Mouse (Mus musculus) liver, postnatal 0 days (tissue): ENCODE measurements at regions not wholly inside any gene's neighbourhood (a gene's known extent, or its start where the extent isn't known, plus 50 kb on each side); places are given as distances from the start of the nearest gene placed in this dataset.

Experiments
- ATAC-seq: fragments of 200-750 bp; cut with Nextera tagmentation; 2 replicates; pipeline ENCODE4 v1.8.0; 2017; ENCODE audit warnings: mild to moderate bottlenecking, moderate library complexity
- DNase-seq: peaks from one replicate; pipeline ENCODE4 v3.0.0-alpha.2; 2016
- H3K27ac ChIP-seq: fragments of 300-500 bp; sonication (generic); 2 replicates; pipeline ENCODE4 v1.5.1; 2014; ENCODE audit warnings: antibody characterized with exemption, moderate library complexity, mild to moderate bottlenecking, low read depth
- H3K27me3 ChIP-seq: fragments of 300-500 bp; sonication (generic); 2 replicates; pipeline ENCODE4 v1.6.1; 2014; ENCODE audit warnings: low read length, control low read depth, mixed read lengths; ENCODE audit not compliant: insufficient read depth
- H3K36me3 ChIP-seq: fragments of 300-500 bp; sonication (generic); replicated peaks from 2 replicates; pipeline ENCODE4 v1.6.1; 2014; ENCODE audit warnings: mild to moderate bottlenecking, control low read depth, low read length, moderate library complexity, mixed read lengths; ENCODE audit not compliant: insufficient read depth
- H3K4me1 ChIP-seq: fragments of 300-500 bp; sonication (generic); 2 replicates; pipeline ENCODE4 v1.6.1; 2014; ENCODE audit warnings: antibody characterized with exemption, mild to moderate bottlenecking, control low read depth; ENCODE audit not compliant: insufficient read depth
- H3K4me2 ChIP-seq: fragments of 300-500 bp; sonication (generic); 2 replicates; pipeline ENCODE4 v1.6.1; 2014; ENCODE audit warnings: low read depth, mild to moderate bottlenecking, low read length, moderate library complexity, mixed read lengths
- H3K4me3 ChIP-seq: fragments of 300-500 bp; sonication (generic); 2 replicates; pipeline ENCODE4 v1.5.1; 2014; ENCODE audit warnings: low read depth, low read length
- H3K9ac ChIP-seq: fragments of 300-500 bp; sonication (generic); replicated peaks from 2 replicates; pipeline ENCODE4 v1.6.1; 2014; ENCODE audit warnings: mild to moderate bottlenecking, moderate library complexity
- H3K9me3 ChIP-seq: fragments of 300-500 bp; sonication (generic); 2 replicates; pipeline ENCODE4 v1.6.1; 2016; ENCODE audit warnings: mild to moderate bottlenecking, control low read depth, low read length, mixed read lengths
- CTCF ChIP-seq: sonication (generic); IDR thresholded peaks from 2 replicates; pipeline ENCODE4 v1.5.1; 2016; ENCODE audit warnings: antibody characterized with exemption, low read depth
- EP300 ChIP-seq: IDR thresholded peaks from 2 replicates; pipeline ENCODE4 v1.6.1; 2016; ENCODE audit warnings: antibody characterized with exemption, low read depth, mild to moderate bottlenecking
- WGBS: fragments of 180-500 bp; shearing (Covaris S2); extraction: QIAGEN DNeasy Blood & Tissue Kit; methylation state at CpG from one replicate; pipeline ENCODE4 v1.1.7; 2014; ENCODE audit not compliant: insufficient replicate concordance; 5-methylcytosine and 5-hydroxymethylcytosine counted together

DNA sequence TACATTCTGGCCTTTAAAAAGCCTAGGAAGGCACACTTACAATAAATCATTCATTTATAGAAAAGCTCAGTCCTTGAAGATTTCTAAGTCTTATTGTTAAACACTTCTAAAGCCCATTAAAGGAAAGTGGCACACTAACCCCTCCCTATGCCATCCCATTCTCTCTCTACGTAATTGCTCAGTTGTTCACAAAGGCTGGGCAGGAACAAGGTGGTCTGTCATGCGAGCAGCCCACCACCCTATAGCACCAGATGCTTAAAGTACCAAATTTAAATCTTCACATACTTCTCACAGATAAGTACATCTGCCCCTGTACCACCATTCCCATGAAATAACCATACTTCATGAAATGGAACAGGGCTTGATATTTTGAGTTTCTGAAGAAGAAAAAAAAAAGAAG, 156.1 kb upstream of the Actbl2 start:
- no peaks in the 10 kb centered on the region for H3K36me3 ChIP-seq
- ATAC-seq: no peak
- DNase-seq: no peak

DNA sequence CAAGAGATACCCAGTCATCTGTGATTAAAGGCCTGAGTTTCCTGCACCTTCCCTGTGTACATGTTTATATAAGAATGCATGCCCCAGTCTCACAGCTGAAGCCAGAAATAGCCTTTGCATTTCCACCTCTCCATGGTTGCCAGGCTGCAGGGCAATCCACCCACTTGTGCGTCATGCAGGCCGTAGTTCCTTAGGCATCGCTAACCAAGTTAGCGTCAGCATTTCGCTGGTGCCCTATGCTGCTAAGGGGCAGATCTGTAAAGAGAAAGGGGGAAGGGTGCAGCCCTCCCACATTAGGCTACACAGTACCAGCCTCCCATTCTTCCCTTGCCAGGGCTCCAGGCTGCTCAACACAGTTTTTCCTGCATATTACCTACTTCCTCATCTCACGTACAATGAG, 155.6 kb upstream of the Actbl2 start:
- DNase-seq (no peak), ATAC-seq (no peak)
- 66% methylated on average over 6 of the region's 6 CpGs for WGBS

More for the DNA sequence above, 156.1 kb upstream of the Actbl2 start:
- Histone ChIP-seq H3K4me1 (no peaks in the 10 kb centered on the region), H3K27me3 (no peaks in the 10 kb centered on the region), H3K27ac (no peak overlapping the region), H3K9me3 (no peaks in the 10 kb centered on the region), H3K9ac (no peak overlapping the region), H3K4me3 (no peak overlapping the region), H3K4me2 (no peak overlapping the region)
- TF ChIP-seq EP300: no peak
- TF ChIP-seq CTCF: no peak
- 69% methylated on average over 2 of the region's 2 CpGs for WGBS

DNA sequence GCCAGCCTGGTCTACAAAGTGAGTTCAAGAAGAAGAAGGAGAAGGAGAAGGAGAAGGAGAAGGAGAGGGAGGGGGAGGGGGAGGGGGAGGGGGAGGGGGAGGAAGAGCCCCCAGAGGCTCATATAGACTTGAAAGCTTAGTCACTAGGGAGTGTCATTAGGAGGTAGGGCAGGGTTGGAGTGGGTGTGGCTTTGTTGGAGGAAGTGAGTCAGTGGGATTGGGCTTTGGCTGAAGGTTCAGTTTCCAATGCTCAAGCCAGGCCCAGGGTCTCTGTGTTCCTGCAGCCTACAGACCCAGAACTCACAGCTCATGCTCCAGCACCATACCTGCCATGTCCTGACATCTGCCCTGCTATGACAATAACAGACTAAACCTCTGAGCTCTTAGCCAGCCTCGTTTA, 154.4 kb upstream of the Actbl2 start:
- 67% methylated on average over 1 of the region's 1 CpGs for WGBS
- Histone ChIP-seq H3K9ac (no peak overlapping the region), H3K4me2 (no peak overlapping the region), H3K4me3 (no peak overlapping the region), H3K27me3 (no peaks in the 10 kb centered on the region), H3K9me3 (no peaks in the 10 kb centered on the region), H3K27ac (no peak overlapping the region), H3K4me1 (no peaks in the 10 kb centered on the region), H3K36me3 (no peaks in the 10 kb centered on the region)
- no peak for TF ChIP-seq EP300
- no peak for TF ChIP-seq CTCF
- no peak for ATAC-seq
- DNase-seq: no peak

More for the DNA sequence above, 155.6 kb upstream of the Actbl2 start:
- Histone ChIP-seq H3K36me3 (no peaks in the 10 kb centered on the region), H3K4me2 (no peak overlapping the region), H3K27ac (no peak overlapping the region), H3K9ac (no peak overlapping the region), H3K4me3 (no peak overlapping the region), H3K9me3 (no peaks in the 10 kb centered on the region), H3K27me3 (no peaks in the 10 kb centered on the region), H3K4me1 (no peaks in the 10 kb centered on the region)
- TF ChIP-seq CTCF (no peak), EP300 (no peak)

DNA sequence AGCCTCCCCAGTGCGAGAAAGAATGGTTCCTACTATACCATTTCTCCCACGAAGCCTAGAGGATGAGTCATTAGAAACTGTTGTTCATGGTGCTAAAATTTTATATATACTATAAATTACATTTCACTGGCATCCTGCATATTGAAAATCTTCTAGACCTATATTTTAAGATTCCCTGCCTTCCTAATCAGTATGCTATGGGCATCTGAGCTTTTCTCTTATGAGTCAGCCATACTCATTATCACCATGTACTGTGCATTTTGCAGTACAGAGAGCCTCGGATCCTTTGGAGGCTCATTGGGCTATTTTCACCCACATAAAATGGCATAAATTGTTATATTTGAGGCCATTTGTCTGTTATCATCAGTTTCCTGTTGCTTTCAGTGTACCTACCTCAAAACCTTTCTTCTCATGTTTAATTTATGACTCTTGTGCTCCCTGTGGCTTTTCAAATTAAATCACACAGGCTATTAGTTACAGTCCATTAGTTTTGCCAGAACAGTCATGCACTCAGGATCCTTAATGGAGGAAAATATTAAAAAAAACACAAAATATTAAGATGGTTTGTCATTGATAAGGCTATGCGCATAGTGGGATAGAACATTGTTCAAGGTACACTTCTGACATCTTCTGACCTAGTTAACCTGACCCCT, 150.1 kb upstream of the Actbl2 start:
- WGBS: 83% methylated on average over 4 of the region's 4 CpGs
- Histone ChIP-seq H3K9me3 (no peaks in the 10 kb centered on the region), H3K9ac (no peak overlapping the region), H3K4me3 (no peak overlapping the region), H3K27me3 (no peaks in the 10 kb centered on the region), H3K4me2 (no peak overlapping the region), H3K27ac (no peak overlapping the region), H3K36me3 (no peaks in the 10 kb centered on the region), H3K4me1 (no peaks in the 10 kb centered on the region)
- TF ChIP-seq EP300 (no peak), CTCF (no peak)
- no peak for DNase-seq
- no peak for ATAC-seq

DNA sequence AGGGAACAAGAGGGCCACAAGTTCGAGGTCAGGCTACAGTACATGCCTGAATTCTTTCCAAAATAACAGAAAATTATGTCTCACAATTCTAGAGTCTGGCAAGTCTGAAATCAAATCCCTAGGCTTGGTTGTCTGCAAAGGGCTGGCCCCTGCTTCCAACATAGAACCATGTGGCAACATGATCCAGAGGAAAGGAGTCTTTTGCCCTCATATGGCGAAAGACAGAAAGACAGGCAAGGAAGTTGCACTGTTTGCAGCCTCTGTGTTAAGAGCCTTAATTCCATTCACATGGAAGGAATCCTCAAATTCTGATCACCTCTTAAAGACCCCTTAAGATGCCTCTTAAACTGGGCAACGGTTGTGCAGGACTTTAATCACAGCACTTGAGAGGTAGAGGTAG, 123.7 kb upstream of the Actbl2 start:
- Histone ChIP-seq H3K9ac (no peak overlapping the region), H3K4me3 (no peak overlapping the region), H3K4me2 (no peak overlapping the region), H3K27ac (no peak overlapping the region), H3K4me1 (no peaks in the 10 kb centered on the region), H3K9me3 (no peaks in the 10 kb centered on the region), H3K27me3 (no peaks in the 10 kb centered on the region), H3K36me3 (no peaks in the 10 kb centered on the region)
- no peak for ATAC-seq
- TF ChIP-seq CTCF (no peak), EP300 (no peak)
- 61% methylated on average over 3 of the region's 3 CpGs for WGBS
- no peak for DNase-seq

DNA sequence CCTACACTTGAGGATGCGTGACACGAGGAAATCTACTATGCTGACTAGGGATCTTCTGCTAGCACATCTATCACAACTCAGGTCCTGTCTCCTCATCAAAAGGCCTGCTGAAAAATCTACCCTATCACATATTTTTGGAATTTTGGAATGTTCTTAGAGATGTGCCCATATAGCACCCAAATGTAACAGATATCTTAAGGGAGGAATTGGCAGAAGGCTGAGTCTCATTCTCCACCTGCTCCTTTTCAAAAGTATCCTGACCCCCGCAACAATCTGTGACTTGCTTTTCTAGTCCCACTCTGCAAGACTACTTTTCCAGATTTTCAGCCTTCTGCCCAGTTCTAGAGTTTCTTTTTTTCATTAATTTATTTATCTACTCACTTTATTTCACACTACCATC, 118.4 kb upstream of the Actbl2 start:
- WGBS: 78% methylated on average over 3 of the region's 3 CpGs
- no peaks in the 10 kb centered on the region for H3K27me3 ChIP-seq
- DNase-seq (no peak), ATAC-seq (no peak)
- H3K4me3 ChIP-seq: no peak overlapping the region
- no peaks in the 10 kb centered on the region for H3K4me1 ChIP-seq
- no peaks in the 10 kb centered on the region for H3K36me3 ChIP-seq
- no peak overlapping the region for H3K4me2 ChIP-seq
- H3K9me3 ChIP-seq: no peaks in the 10 kb centered on the region
- no peak overlapping the region for H3K27ac ChIP-seq
- TF ChIP-seq CTCF (no peak), EP300 (no peak)
- no peak overlapping the region for H3K9ac ChIP-seq
